Mouse (Mus musculus) c-Kit-positive CD71-positive TER-119-negative erythroid progenitor cells, embryonic 14.5 days (primary cell): ENCODE results near the gene Tmem95.

Experiments
- DNase-seq: peaks from one replicate; pipeline ENCODE4 v3.0.0-alpha.2; 2013; ENCODE audit warnings: low read depth

Gene Tmem95

GRCm38 (mm10) chr11:69910781-69911560, 33.2 kb upstream of the Tmem95 start:
- no peak for DNase-seq

GRCm38 (mm10) chr11:69910177-69910576, 32.4 kb upstream of the Tmem95 start:
- DNase-seq, result no peak

- no peak for DNase-seq
Observed at GRCm38 (mm10) chr11:69909174-69909573, 31.4 kb upstream of the Tmem95 start.

DNA sequence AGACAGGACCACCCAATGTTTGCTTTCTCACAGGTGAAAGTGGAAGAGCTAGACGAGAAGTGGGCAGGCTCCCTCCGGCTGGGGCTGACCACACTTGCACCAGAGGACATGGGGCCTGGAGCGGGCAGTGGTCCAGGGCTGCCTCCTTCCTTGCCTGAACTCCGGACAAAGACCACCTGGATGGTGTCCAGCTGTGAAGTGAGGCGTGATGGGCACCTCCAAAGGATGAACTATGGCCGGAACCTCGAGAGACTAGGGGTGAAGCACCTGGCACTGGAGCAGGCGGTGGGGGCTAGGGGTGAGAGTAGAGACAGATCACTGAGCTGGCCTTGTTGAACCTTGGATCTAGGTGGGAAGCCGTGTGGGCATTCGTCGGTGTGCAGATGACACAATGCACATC, 30.8 kb upstream of the Tmem95 start:
- no peak for DNase-seq

DNA sequence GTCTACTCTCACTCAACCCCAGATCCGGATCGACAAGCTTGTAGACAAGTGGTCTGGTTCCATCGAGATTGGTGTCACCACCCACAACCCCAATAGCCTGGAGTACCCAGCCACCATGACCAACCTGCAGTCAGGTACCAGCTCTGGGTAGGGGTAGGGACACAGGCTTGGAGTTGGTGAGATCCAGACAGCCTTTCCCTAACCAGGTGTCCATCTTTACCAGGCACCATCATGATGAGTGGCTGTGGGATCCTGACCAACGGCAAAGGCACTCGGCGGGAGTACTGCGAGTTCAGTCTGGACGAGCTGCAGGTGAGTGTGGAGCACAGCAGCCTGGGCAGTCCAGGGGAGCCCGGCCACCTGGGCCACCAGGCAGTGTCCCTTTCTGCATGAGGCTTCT, 26.5 kb upstream of the Tmem95 start:
- DNase-seq, result no peak

DNA sequence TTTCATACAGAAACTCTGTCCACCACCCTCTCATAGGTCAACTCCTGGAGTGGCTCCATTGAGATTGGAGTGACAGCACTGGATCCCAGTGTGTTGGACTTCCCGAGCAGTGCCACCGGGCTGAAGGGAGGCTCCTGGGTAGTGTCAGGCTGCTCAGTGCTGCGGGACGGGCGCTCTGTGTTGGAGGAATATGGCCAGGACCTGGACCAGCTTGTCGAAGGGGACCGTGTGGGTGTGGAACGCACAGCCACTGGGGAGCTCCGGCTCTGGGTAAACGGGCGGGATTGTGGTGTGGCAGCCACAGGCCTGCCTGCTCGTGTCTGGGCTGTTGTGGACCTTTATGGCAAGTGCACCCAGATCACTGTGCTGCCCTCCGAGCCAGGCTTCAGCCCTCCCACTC, 25.2 kb upstream of the Tmem95 start:
- no peak for DNase-seq

DNA sequence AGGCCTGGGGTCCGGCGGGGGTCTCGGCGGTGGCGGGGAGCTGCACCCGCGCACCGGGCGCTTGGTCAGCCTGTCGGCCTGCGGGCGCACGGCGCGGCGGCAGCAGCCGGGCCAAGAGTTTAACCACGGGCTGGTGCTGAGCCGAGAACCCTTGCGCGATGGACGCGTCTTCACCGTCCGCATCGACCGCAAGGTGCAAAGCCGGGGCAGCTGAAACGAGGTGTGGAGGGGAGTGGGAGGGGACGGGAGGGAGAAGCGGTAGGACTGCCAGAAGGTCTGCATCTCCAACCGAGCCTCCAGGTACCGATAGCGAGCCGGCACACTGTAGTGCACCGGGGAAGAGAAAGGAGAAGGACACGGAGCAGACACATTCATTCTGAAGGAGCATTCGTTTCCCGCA, 24.2 kb upstream of the Tmem95 start:
- no peak for DNase-seq

GRCm38 (mm10) chr11:69901406-69901846, 23.6 kb upstream of the Tmem95 start:
- peak; percentile 95 for DNase-seq

DNA sequence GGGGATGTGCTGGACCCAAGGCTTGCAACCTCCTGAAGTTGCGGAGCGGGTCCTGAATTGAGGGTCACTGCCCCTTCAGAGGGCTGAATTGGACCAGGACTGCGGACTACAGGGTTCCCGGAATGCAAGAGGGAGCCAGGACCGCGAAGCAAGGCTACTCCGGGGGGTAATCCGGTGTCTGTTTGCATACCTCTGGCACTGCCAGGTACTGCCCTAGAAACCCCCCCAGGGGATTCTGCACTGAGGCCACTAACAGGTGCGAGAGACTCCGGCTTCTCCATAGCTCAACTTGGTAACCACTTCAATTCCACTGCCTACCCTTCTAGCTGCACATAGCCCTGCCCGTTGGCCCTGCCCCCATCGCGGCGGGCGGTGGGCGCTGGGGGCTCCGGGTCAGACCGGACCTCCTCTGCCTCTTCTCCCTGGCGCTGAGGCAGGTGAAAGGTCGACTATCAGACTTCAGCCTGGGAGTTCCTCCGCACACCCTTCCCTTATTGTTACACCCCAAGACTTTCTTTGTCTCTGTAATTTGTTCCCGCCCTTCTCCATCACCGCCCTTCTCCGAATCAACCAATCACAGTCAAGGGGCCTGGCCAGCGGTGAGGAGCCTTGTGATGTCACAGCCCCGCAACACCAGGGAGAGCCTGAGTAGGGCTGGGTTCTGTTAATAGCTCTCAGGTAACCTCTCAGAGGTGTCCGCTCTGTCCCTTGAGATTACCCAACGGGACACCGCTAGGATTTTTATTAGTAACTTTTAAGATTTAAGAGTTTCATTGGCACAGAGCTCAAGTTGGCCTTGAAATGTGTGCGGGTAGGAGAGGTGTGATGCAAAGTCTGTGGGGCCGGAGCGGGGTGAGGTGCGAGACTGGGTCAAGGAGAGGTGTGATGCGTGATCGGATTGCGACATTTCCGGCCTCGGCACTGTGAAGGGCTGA, 22.9 kb upstream of the Tmem95 start, which contains the start of the genes 2810408A11Rik and Neurl4:
TSS of gene 2810408A11Rik (minus strand) at position 517 of the 935 bp plus-strand sequence.
TSS of gene Neurl4 (plus strand) at position 602 of the 935 bp plus-strand sequence.
- DNase-seq, result peak; percentile 96

GRCm38 (mm10) chr11:69899870-69900269, 22.1 kb upstream of the Tmem95 start:
- no peak for DNase-seq

- no peak for DNase-seq
Observed at GRCm38 (mm10) chr11:69895291-69895690, 17.5 kb upstream of the Tmem95 start, which contains the start of gene Acap1. Gene Acap1 (minus strand): TSS chr11:69895539.

DNA sequence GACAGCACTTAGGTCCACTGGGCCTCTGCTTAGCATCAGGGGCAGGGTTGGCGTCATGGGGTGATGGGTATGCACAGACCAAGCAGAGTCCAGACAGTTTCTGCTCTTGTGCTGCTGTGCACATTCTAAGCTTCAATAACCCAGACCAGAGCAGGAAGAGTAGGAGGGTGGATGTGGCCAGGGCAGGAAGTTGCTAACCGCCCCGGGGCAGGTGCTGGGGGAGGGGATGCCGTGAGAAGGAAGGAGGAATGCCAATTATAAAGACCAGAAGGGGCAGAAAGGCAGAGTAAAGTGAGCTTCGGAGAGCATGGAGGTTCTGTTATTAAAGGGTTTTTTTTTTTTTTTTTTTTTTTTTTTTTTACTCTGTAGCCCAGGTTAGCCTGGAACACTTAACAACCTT, 16.9 kb upstream of the Tmem95 start:
- no peak for DNase-seq

DNA sequence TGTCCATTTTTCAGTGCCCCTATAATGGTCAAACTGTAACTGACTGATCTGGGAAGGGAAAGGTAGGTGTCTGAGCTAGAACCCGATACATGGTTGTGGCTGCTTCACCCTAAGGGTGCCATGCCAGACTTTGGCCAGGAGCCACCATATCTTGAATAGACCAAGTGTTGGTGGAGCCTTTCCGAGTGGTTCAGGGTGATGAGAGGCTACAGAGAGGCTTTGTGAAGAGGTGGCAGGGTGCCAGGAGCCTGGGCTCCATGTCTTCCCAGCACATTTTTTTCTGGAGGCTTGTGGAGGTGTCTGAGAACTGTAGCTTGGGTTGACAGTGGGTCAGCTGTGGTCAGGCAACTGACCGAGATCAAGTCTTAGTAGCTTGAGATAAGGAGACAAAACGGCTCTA, 13.7 kb upstream of the Tmem95 start:
- DNase-seq, result no peak

GRCm38 (mm10) chr11:69886907-69887635, 9.3 kb upstream of the Tmem95 start:
- peak; percentile 55 for DNase-seq

GRCm38 (mm10) chr11:69884663-69885062, 6.8 kb upstream of the Tmem95 start:
- DNase-seq, result no peak

- DNase-seq, result no peak
Observed at GRCm38 (mm10) chr11:69884240-69884639, 6.4 kb upstream of the Tmem95 start.

DNA sequence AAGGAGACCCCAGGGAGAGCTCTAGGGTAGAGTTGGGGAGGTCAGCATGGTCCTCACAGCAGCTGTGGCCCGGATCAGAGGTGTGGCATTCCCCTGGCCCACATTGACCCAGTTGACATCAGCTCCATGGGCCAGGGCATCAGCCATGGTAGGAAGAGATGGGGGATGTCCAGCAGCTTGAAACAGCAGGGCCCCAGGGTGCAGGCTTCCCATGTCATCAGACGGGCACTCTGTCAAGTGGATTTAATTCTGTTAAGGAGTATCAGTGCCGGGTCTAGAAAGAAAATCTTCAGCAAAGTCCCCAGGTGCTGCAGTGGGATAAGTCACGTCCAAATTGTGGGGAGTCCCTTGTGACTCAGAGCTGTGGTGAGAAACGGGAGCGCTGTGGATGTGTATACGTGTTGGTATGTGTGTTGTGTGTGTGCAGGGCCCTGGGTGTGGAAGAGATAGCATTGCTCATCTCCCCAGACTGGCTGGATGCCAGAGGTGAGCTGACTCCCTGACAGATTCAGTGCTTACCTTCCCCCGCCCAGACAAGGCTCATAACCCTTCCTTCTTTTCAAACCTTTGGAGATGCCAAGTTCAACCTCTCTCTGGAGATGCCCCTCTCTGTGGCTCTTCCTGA, 5.8 kb upstream of the Tmem95 start:
- DNase-seq, result no peak

DNA sequence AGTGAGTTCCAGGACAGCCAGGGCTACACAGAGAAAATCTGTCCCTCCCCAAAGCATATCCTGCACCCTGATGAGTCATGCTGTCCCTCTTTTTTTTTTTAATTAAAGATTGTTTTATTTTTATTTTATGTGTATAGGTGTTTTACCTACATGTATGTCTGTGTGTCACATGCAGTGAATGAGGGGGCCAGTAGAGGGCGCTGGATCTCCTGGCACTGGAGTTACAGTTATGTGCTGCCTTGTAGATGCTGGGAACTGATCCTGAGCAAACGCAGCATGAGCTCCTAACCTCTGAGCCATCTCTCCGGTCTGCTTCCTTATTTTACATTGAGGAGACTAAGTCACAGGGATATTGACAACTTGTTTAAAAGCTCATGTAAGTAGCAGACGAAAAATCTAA, 5.2 kb upstream of the Tmem95 start:
- no peak for DNase-seq

DNA sequence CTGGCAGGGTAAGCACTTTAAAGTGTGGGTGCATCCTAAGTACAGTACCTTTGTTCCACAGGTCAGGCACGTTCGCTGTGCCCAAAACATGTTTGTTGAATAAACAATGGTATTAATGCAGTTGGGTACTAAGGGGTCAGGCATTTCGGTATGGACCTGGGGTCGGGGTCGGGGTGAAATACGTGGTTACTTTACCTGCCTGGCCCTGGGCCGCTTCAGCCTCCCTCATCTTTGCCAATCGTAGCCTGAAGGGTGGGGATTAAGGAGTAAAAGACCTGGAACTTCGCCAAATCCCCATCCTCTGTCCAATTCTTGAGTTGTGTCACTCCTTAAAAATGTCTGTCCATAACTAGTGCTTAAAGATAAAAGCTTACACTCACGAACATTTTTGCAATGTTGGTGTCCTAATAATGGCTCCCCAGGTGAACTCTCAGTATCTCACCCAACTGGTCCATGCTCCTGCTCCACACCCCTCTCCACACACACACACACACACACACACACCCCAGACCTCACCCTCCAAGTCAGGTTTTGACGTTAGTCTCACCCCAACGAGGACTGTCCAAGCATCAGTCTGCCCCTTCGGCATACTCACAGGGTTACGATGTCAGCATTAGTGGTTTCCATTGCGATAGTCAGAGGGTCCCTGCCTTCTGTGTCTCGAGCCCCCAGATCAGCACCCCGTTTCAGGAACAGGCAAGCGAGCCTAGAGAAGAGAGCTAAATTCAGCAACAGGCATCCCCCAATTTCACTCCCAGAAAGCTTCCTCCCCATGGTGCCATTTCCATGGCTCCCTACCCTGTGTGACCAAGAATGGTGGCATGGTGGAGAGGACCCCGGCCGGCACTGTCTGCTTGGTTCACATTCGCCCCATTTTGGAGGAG, 4.2 kb upstream of the Tmem95 start:
- no peak for DNase-seq

DNA sequence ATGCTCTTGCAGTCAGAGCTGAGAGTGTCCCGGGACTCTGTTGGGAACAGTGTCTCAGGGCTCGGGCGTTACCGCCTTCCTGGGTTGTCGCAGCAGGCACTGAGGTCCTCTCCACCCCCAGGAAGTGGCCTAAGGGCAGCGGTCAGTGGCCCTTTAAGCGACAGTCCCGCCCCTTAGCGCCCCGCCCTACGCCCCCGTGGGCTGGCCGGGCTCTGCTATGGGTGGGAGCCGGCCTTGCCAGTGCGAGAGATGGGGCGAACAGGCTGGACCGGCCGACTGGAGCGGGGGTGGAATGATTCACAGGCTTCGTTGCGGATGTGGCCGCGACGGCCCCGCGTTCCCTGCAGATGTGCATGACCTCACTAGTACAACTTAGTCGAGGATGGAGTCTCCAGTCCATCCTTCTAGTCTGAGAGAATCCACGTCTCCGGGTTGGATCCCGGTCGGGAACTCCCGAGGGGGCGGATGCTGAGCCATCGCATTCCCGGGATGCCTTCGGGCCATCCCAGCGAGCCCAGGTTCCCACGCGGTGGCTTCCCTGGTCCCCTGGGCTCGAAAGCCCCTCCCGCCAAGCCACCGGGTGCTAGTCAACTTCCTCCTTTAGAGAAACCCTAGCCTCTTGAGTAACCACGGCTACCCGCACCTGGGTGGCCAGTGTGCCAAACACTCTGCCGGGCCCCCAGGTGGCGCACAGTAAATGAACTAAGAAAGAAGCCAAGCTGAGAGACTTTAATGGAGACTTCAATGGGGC, 3.2 kb upstream of the Tmem95 start, which contains the start of gene Kctd11:
TSS of gene Kctd11 (minus strand) at position 554 of the 751 bp plus-strand sequence.
- DNase-seq, result peak; percentile 51
